Comparison of ENCODE assay signal across 9 mouse cellular contexts in the genomic region with DNA sequence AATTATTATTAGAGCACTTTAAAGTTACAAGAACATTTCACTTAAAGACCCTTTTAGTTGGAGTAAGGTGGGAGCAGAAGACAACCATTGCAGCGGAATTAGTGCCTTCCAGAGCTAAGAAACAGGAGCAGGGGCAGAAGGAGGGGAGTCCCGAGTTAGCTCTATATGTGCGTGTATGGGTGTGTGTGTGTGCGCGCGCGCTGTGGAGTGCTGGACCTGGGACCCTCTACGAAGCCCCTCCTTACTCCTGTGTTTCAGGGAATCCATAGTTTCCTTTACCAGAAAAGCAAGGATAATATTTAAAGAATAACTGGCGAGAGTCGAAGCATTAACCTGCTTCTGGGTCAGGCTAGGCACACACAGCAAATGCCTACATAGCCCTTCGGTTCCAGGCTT. TPM values are rescaled to one million over a fixed set of nuclear protein-coding genes. Genes with fewer than 3 reads are reported as not detected.
A peak's percentile ranks its signal among the peaks of the same experiment; 100 is the strongest.
DNase-seq lines count a peak whose midpoint lies in the region; ATAC-seq and TF ChIP-seq lines count a peak whose summit lies in the region.
"Had no signal": no experiment of that assay in that cellular context is flagged by ENCODE, and none has a peak within 500 bp of the region (broad histone marks: within the 10 kb centered on the region; RNA-seq: fewer than 3 reads in every experiment).

No protein-coding gene starts in this region.

- 4% methylated on average over 11 of the region's 11 CpGs for WGBS in intestine, embryonic 14.5 days
- WGBS in neural tube, embryonic 14.5 days: 3% methylated on average over 11 of the region's 11 CpGs

- TF ChIP-seq POLR2A in testis, adult 2 months (IDR thresholded peaks at IDR 0.05; ENCODE audit: control insufficient read depth, low read depth, low read length): no peak

- no peak for ATAC-seq in intestine, embryonic 14.5 days (replicated peaks; ENCODE audit: low FRiP score, low TSS enrichment, low read depth)
- peak; percentile 72 for ATAC-seq in neural tube, embryonic 14.5 days (ENCODE audit: low read depth)

- H3K9me3 ChIP-seq in intestine, embryonic 14.5 days (ENCODE audit: control insufficient read depth, low read length): peaks cover 6% of the 10 kb centered on the region; the same call in 1 of the 2 replicates
- no peaks in the 10 kb centered on the region for H3K9me3 ChIP-seq in neural tube, embryonic 14.5 days (ENCODE audit: control insufficient read depth, low read length)

- H3K36me3 ChIP-seq in testis, adult 2 months (ENCODE audit: control insufficient read depth, insufficient read depth, low read length): no peaks in the 10 kb centered on the region
- H3K36me3 ChIP-seq in intestine, embryonic 14.5 days (ENCODE audit: control insufficient read depth, insufficient read depth, low read length): peaks cover 10% of the 10 kb centered on the region
- H3K36me3 ChIP-seq in neural tube, embryonic 14.5 days (ENCODE audit: control insufficient read depth, insufficient read depth, low read length): no peaks in the 10 kb centered on the region

- TF ChIP-seq CTCF in gastrocnemius, adult 2 months (IDR thresholded peaks at IDR 0.05): no peak
- no peak for TF ChIP-seq CTCF in testis, adult 2 months (IDR thresholded peaks at IDR 0.05; ENCODE audit: control insufficient read depth, insufficient read depth, insufficient replicate concordance, low read depth, low read length)

- no peaks in the 10 kb centered on the region for H3K27me3 ChIP-seq in testis, adult 2 months (ENCODE audit: control insufficient read depth, insufficient read depth, low read length)
- no peaks in the 10 kb centered on the region for H3K27me3 ChIP-seq in intestine, embryonic 14.5 days (replicated peaks; ENCODE audit: control insufficient read depth, insufficient read depth, low read length)
- no peaks in the 10 kb centered on the region for H3K27me3 ChIP-seq in neural tube, embryonic 14.5 days (ENCODE audit: control insufficient read depth, insufficient read depth, low read length)

- peak overlapping the region; percentile 96 for H3K27ac ChIP-seq in gastrocnemius, adult 2 months
- H3K27ac ChIP-seq in testis, adult 2 months (ENCODE audit: control insufficient read depth, insufficient read depth, low read depth, low read length): peak overlapping the region; percentile 91
- peak overlapping the region; percentile 69 for H3K27ac ChIP-seq in intestine, embryonic 14.5 days (ENCODE audit: low read depth)
- peak overlapping the region; percentile 58 for H3K27ac ChIP-seq in neural tube, embryonic 14.5 days (ENCODE audit: low read depth, low read length)

- peak overlapping the region; percentile 98 for H3K4me3 ChIP-seq in gastrocnemius, adult 2 months
- peak overlapping the region; percentile 98 for H3K4me3 ChIP-seq in testis, adult 2 months (ENCODE audit: control insufficient read depth, low read depth, low read length)
- H3K4me3 ChIP-seq in intestine, embryonic 14.5 days (ENCODE audit: low read depth, low read length): peak overlapping the region; percentile 94
- H3K4me3 ChIP-seq in neural tube, embryonic 14.5 days (ENCODE audit: low read depth, low read length): peak overlapping the region; percentile 68

- DNase-seq in gastrocnemius, adult 2 months: no peak
- DNase-seq in gastrocnemius, postnatal 10 days: no peak
- no peak for DNase-seq in testis, postnatal 10 days (ENCODE audit: low spot score)
- DNase-seq in intestine, embryonic 14.5 days (ENCODE audit: low spot score): no peak
- DNase-seq in yolk sac, embryonic 10.5 days (ENCODE audit: low spot score): no peak
- DNase-seq in cerebellum, postnatal 10 days: no peak

- intact Hi-C loops in gastrocnemius, adult 2 months (cut with DNase I): loop anchor here (5.0 kb wide), 5 partner anchors 45 to 245 kb away; partner anchors contain the start of gene Smim11

- H3K4me2 ChIP-seq in intestine, embryonic 14.5 days (ENCODE audit: low read length): peak overlapping the region; percentile 67
- peak overlapping the region; percentile 90 for H3K4me2 ChIP-seq in neural tube, embryonic 14.5 days (ENCODE audit: low read depth, low read length)

- H3K9ac ChIP-seq in intestine, embryonic 14.5 days (ENCODE audit: low read length): peak overlapping the region; percentile 59
- H3K9ac ChIP-seq in neural tube, embryonic 14.5 days (replicated peaks; ENCODE audit: low read depth, low read length): peak overlapping the region; percentile 70

- H3K4me1 ChIP-seq in testis, adult 2 months (ENCODE audit: control insufficient read depth, insufficient read depth, low read length): peaks cover 18% of the 10 kb centered on the region
- peaks cover 18% of the 10 kb centered on the region for H3K4me1 ChIP-seq in intestine, embryonic 14.5 days (replicated peaks; ENCODE audit: control insufficient read depth, insufficient read depth, low read length)
- H3K4me1 ChIP-seq in neural tube, embryonic 14.5 days (ENCODE audit: control insufficient read depth, insufficient read depth, low read length): peaks cover 20% of the 10 kb centered on the region

RNA-seq across cellular contexts. Expression of gene Mrps6, which starts 0.6 kb away (rescaled TPM):
- 10 to 100 TPM; 25.7 to 29.4 TPM for total RNA-seq in gastrocnemius, adult 2 months (2021)
- total RNA-seq in gastrocnemius, postnatal 10 days (2021): 10 to 100 TPM; 19.6 to 24.1 TPM
- 19.2 and 22.9 TPM in 2 replicates for polyA plus RNA-seq in testis, adult 2 months (2012; rRNA removed)
- polyA plus RNA-seq in intestine, embryonic 14.5 days (2014; fragmentation: Nextera tagmentation; extraction: Ambion mirVana): 114 and 122 TPM in 2 replicates
- polyA plus RNA-seq in neural tube, embryonic 14.5 days (2014; fragmentation: Nextera tagmentation; extraction: Ambion mirVana): 179 and 190 TPM in 2 replicates

RNA-seq across cellular contexts. Expression of gene Gm49711, which starts 0.7 kb away (rescaled TPM):
- total RNA-seq in gastrocnemius, adult 2 months (2021): not detected
- total RNA-seq in gastrocnemius, postnatal 10 days (2021): not detected
- not detected in 2 replicates for polyA plus RNA-seq in testis, adult 2 months (2012; rRNA removed)
- polyA plus RNA-seq in intestine, embryonic 14.5 days (2014; fragmentation: Nextera tagmentation; extraction: Ambion mirVana): not detected in 2 replicates
- 0.56 and 0.73 TPM in 2 replicates for polyA plus RNA-seq in neural tube, embryonic 14.5 days (2014; fragmentation: Nextera tagmentation; extraction: Ambion mirVana)
- polyA plus RNA-seq: large intestine, adult 2 months had no signal

RNA-seq across cellular contexts. Expression of gene Slc5a3, which starts 0.7 kb away (rescaled TPM):
- 1 to 10 TPM; 2.3 to 7.8 TPM for total RNA-seq in gastrocnemius, adult 2 months (2021)
- total RNA-seq in gastrocnemius, postnatal 10 days (2021): 1 to 10 TPM; 3.8 to 4.1 TPM
- polyA plus RNA-seq in testis, adult 2 months (2012; rRNA removed): 2.1 and 3.9 TPM in 2 replicates
- polyA plus RNA-seq in intestine, embryonic 14.5 days (2014; fragmentation: Nextera tagmentation; extraction: Ambion mirVana): 8.4 and 9.1 TPM in 2 replicates
- 28.5 and 30.6 TPM in 2 replicates for polyA plus RNA-seq in neural tube, embryonic 14.5 days (2014; fragmentation: Nextera tagmentation; extraction: Ambion mirVana)
